Mouse (Mus musculus) liver, postnatal 0 days (tissue): ENCODE data around the gene Sema5a.

ENCODE experiments used
- CTCF ChIP-seq: sonication (generic); IDR thresholded peaks from 2 replicates; pipeline ENCODE4 v1.5.1; 2016; ENCODE audit warnings: antibody characterized with exemption, low read depth
- EP300 ChIP-seq: IDR thresholded peaks from 2 replicates; pipeline ENCODE4 v1.6.1; 2016; ENCODE audit warnings: antibody characterized with exemption, low read depth, mild to moderate bottlenecking

DNA sequence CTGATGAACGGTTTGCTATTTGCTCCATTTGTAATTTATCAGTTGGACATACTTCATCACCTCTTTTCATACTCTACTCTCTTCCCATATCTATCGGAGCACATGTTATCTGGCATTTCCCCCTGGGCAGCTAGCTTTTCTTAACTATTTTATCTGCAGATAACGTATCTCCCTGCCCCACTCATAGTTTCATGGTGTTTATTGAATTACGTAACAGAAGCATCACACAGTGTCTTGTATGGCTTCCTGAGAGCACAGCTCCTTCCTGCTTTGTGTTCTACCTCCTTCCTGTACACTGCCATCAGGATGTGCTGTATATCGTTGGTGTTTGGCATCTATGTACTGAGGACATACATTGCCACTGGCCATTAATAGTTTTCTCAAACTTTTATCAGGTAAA is 98.9 kb downstream of the Sema5a start:
- TF ChIP-seq EP300 (no peak), CTCF (no peak)
